Mouse (Mus musculus) heart, postnatal 36 days (tissue): ENCODE results near the gene Rsl24d1. TPM values are rescaled to one million over a fixed set of nuclear protein-coding genes. Genes with fewer than 3 reads are reported as not detected.
"Not testable (repeated sequence)": the region's sequence is repeated elsewhere in the genome, so short reads cannot be mapped to it uniquely, and the experiment has no call there.

Experiments
- DNase-seq, 2 experiments: peaks; one replicate each; pipeline ENCODE4 v3.0.0; 2021 to 2022
- intact Hi-C: fragments of 180-260 bp; cut with DNase I; formaldehyde crosslinking; loops from one replicate; pipeline ENCODE4 v1.15.1; 2025
- total RNA-seq, 2 experiments: library from RNA; stranded (reverse); gene quantifications; 2 replicates each; pipeline ENCODE4 v1.2.3; 2021

Rsl24d1 gene
- total RNA-seq, 2 experiments from 2014 or later = 50.5 to 50.8 TPM

- intact Hi-C loops = no loop called here
- DNase-seq = no peak
Observed at GRCm38 (mm10) chr9:73097898-73098297, 15.3 kb upstream of the Rsl24d1 start.

GRCm38 (mm10) chr9:73101536-73101935 lies 11.7 kb upstream of the Rsl24d1 start, which contains the start of gene Khdc3:
Gene Khdc3 (plus strand): TSS chr9:73101836.
- intact Hi-C loops = no loop called here

GRCm38 (mm10) chr9:73102181-73102580 lies 11.0 kb upstream of the Rsl24d1 start, which contains the start of gene Gm20509:
Gene Gm20509 (plus strand): TSS chr9:73102470.
- DNase-seq = no peak

More at GRCm38 (mm10) chr9:73101536-73101935, 11.7 kb upstream of the Rsl24d1 start, which contains the start of gene Khdc3:
- DNase-seq = no peak

GRCm38 (mm10) chr9:73103159-73103879 lies 9.9 kb upstream of the Rsl24d1 start:
- peak; percentile 25 to 46 for DNase-seq
- intact Hi-C loops = no loop called here

More at GRCm38 (mm10) chr9:73102181-73102580, 11.0 kb upstream of the Rsl24d1 start, which contains the start of gene Gm20509:
- intact Hi-C loops = no loop called here

GRCm38 (mm10) chr9:73103880-73104198 lies 9.4 kb upstream of the Rsl24d1 start:
- intact Hi-C loops = no loop called here

GRCm38 (mm10) chr9:73105141-73105540 lies 8.1 kb upstream of the Rsl24d1 start:
- intact Hi-C loops = no loop called here
- no peak for DNase-seq

More at GRCm38 (mm10) chr9:73103880-73104198, 9.4 kb upstream of the Rsl24d1 start:
- DNase-seq = no peak

GRCm38 (mm10) chr9:73105771-73106170 lies 7.5 kb upstream of the Rsl24d1 start:
- DNase-seq = no peak
- intact Hi-C loops = no loop called here

- not testable (repeated sequence) for DNase-seq
Observed at GRCm38 (mm10) chr9:73116704-73117103, 3.5 kb downstream of the Rsl24d1 start.

GRCm38 (mm10) chr9:73118012-73118411 lies 4.8 kb downstream of the Rsl24d1 start:
- no peak for DNase-seq
- intact Hi-C loops = no loop called here

More at GRCm38 (mm10) chr9:73116704-73117103, 3.5 kb downstream of the Rsl24d1 start:
- intact Hi-C loops = not testable (repeated sequence)

- intact Hi-C loops = no loop called here
- DNase-seq = no peak
Observed at GRCm38 (mm10) chr9:73121735-73122134, 8.5 kb downstream of the Rsl24d1 start.

- intact Hi-C loops = no loop called here
- no peak for DNase-seq
Observed at GRCm38 (mm10) chr9:73125043-73125570, 11.9 kb downstream of the Rsl24d1 start.

- intact Hi-C loops = no loop called here
- no peak for DNase-seq
Observed at GRCm38 (mm10) chr9:73127457-73127856, 14.2 kb downstream of the Rsl24d1 start.

- intact Hi-C loops = no loop called here
Observed at GRCm38 (mm10) chr9:73129875-73130274, 16.6 kb downstream of the Rsl24d1 start.

GRCm38 (mm10) chr9:73130529-73130928 lies 17.3 kb downstream of the Rsl24d1 start:
- DNase-seq = no peak
- intact Hi-C loops = no loop called here

More at GRCm38 (mm10) chr9:73129875-73130274, 16.6 kb downstream of the Rsl24d1 start:
- no peak for DNase-seq

GRCm38 (mm10) chr9:73137341-73137886 lies 24.2 kb downstream of the Rsl24d1 start:
- intact Hi-C loops = no loop called here
- no peak for DNase-seq

GRCm38 (mm10) chr9:73154347-73154746 lies 41.1 kb downstream of the Rsl24d1 start:
- intact Hi-C loops = no loop called here
- no peak for DNase-seq

- intact Hi-C loops = no loop called here
- DNase-seq = no peak
Observed at GRCm38 (mm10) chr9:73157968-73158367, 44.7 kb downstream of the Rsl24d1 start.

GRCm38 (mm10) chr9:73159265-73159664 lies 46.0 kb downstream of the Rsl24d1 start:
- DNase-seq = no peak
- intact Hi-C loops = no loop called here

GRCm38 (mm10) chr9:73162571-73163333 lies 49.5 kb downstream of the Rsl24d1 start:
- intact Hi-C loops = loop anchor here (1.0 to 10.0 kb wide), 3 partner anchors 392 to 865 kb away; no protein-coding TSS in a partner anchor

GRCm38 (mm10) chr9:73165631-73166030 lies 52.4 kb downstream of the Rsl24d1 start:
- intact Hi-C loops = loop anchor here (10.0 kb wide), 1 partner anchor 389 kb away; no protein-coding TSS in a partner anchor
- DNase-seq = peak in 1 of 2 experiments; percentile 5

More at GRCm38 (mm10) chr9:73162571-73163333, 49.5 kb downstream of the Rsl24d1 start:
- DNase-seq = peak; percentile 68 to 71
